Mouse (Mus musculus) CH12.LX (cell line): Measurements from ENCODE around the gene Notch1. TPM values are rescaled to one million over a fixed set of nuclear protein-coding genes. Genes with fewer than 3 reads are reported as not detected.

Source experiments
- DNase-seq: peaks from one replicate; pipeline ENCODE4 v3.0.0-alpha.2; 2013; ENCODE audit errors: extremely low read depth
- H3K27ac ChIP-seq: 2 replicates; pipeline ENCODE4 v1.5.1; 2012; ENCODE audit warnings: low read depth, mild to moderate bottlenecking, control low read depth, moderate library complexity; ENCODE audit not compliant: insufficient read depth
- H3K27me3 ChIP-seq: replicated peaks from 2 replicates; pipeline ENCODE3; 2012; ENCODE audit warnings: inconsistent platforms
- H3K36me3 ChIP-seq, 2 experiments: replicated peaks in 1 of 2; 2 replicates each; pipeline versions ENCODE3 to v1.6.1; 2012; ENCODE audit warnings: inconsistent platforms in 1 of 2, low read length in 1 of 2, mild to moderate bottlenecking in 1 of 2, mixed read lengths in 1 of 2, moderate library complexity in 1 of 2; ENCODE audit not compliant: control insufficient read depth in 1 of 2, insufficient read depth in 1 of 2
- H3K4me1 ChIP-seq, 2 experiments: 2 replicates each; pipeline ENCODE4 v1.6.1; 2012; ENCODE audit warnings: inconsistent platforms in 1 of 2, moderate library complexity in 1 of 2; ENCODE audit not compliant: insufficient read depth in 2 of 2, control insufficient read depth in 1 of 2
- H3K4me2 ChIP-seq: 2 replicates; pipeline ENCODE4 v1.6.1; 2012; ENCODE audit warnings: low read depth, mild to moderate bottlenecking, control low read depth; ENCODE audit not compliant: poor library complexity, insufficient read depth, severe bottlenecking
- H3K4me3 ChIP-seq, 3 experiments: fragments of 150-350 bp in 1 of 3; sonication (generic) in 1 of 3; replicated peaks in 1 of 3; 2 replicates each; pipeline versions ENCODE3 to v1.5.1; 2011 to 2012; ENCODE audit warnings: low read depth in 2 of 3, low read length in 2 of 3, mild to moderate bottlenecking in 2 of 3, moderate library complexity in 2 of 3, control low read depth in 1 of 3, improper control_type of control experiment in 1 of 3, inconsistent platforms in 1 of 3, mixed read lengths in 1 of 3; ENCODE audit not compliant: poor library complexity in 1 of 3
- H3K79me2 ChIP-seq: replicated peaks from 2 replicates; pipeline ENCODE4 v1.6.1; 2012; ENCODE audit warnings: mild to moderate bottlenecking, moderate library complexity; ENCODE audit not compliant: control insufficient read depth, poor library complexity, insufficient read depth, severe bottlenecking; ENCODE audit errors: extremely low read depth
- H3K9ac ChIP-seq: 2 replicates; pipeline ENCODE4 v1.6.1; 2012; ENCODE audit warnings: low read depth, mild to moderate bottlenecking, control low read depth, moderate library complexity; ENCODE audit not compliant: insufficient read depth
- H3K9me3 ChIP-seq: replicated peaks from 2 replicates; pipeline ENCODE3; 2012; ENCODE audit warnings: low read length, inconsistent platforms, mixed read lengths
- CHD1 ChIP-seq: IDR thresholded peaks from 2 replicates; pipeline ENCODE4 v1.6.1; 2012; ENCODE audit warnings: low read depth, low read length, improper control_type of control experiment, inconsistent platforms
- ELF1 ChIP-seq: IDR thresholded peaks from 2 replicates; pipeline ENCODE4 v1.6.1; 2014; ENCODE audit warnings: low read depth, mild to moderate bottlenecking, inconsistent platforms, low read length, improper control_type of control experiment
- EP300 ChIP-seq: IDR thresholded peaks from 2 replicates; pipeline ENCODE4 v1.6.1; 2011; ENCODE audit warnings: low read length, improper control_type of control experiment
- GABPA ChIP-seq: IDR thresholded peaks from 2 replicates; pipeline ENCODE4 v1.6.1; 2012; ENCODE audit warnings: low read depth, low read length, improper control_type of control experiment, inconsistent platforms; ENCODE audit not compliant: insufficient replicate concordance
- MAX ChIP-seq: IDR thresholded peaks from 2 replicates; pipeline ENCODE4 v1.6.1; 2011; ENCODE audit warnings: low read length, improper control_type of control experiment
- MAZ ChIP-seq: IDR thresholded peaks from 2 replicates; pipeline ENCODE4 v1.6.1; 2012; ENCODE audit warnings: low read depth, mild to moderate bottlenecking, inconsistent platforms, low read length, improper control_type of control experiment, moderate library complexity
- NELFE ChIP-seq: IDR thresholded peaks from 2 replicates; pipeline ENCODE4 v1.6.1; 2011; ENCODE audit warnings: low read depth, low read length, improper control_type of control experiment
- SMC3 ChIP-seq: IDR thresholded peaks from 2 replicates; pipeline ENCODE4 v1.6.1; 2011; ENCODE audit warnings: low read depth, low read length, improper control_type of control experiment
- UBTF ChIP-seq: IDR thresholded peaks from 2 replicates; pipeline ENCODE4 v1.6.1; 2012; ENCODE audit warnings: low read depth, mild to moderate bottlenecking, inconsistent platforms, low read length, improper control_type of control experiment, moderate library complexity
- USF2 ChIP-seq: conservative IDR thresholded peaks from 2 replicates; pipeline ENCODE4 v1.6.1; 2011; ENCODE audit warnings: low read depth, low read length, improper control_type of control experiment
- ZKSCAN1 ChIP-seq: IDR thresholded peaks from 2 replicates; pipeline ENCODE4 v1.6.1; 2012; ENCODE audit warnings: low read depth, inconsistent platforms, low read length, improper control_type of control experiment, borderline replicate concordance
- ZNF384 ChIP-seq: IDR thresholded peaks from 2 replicates; pipeline ENCODE4 v1.6.1; 2012; ENCODE audit warnings: low read depth, low read length, improper control_type of control experiment, inconsistent platforms
- dilution Hi-C: fragments of 300-500 bp; cut with MboI; formaldehyde crosslinking; loops from 2 replicates; pipeline ENCODE4 v1.14.3; 2020; ENCODE audit warnings: low sequenced_read_pairs; ENCODE audit not compliant: extremely low pct_unique_long_range_greater_than_20kb, extremely low pct_ligation_motif_present
- in situ Hi-C: fragments of 300-500 bp; cut with MboI; formaldehyde crosslinking; loops from 3 replicates; pipeline ENCODE4 v1.14.3; 2019; ENCODE audit warnings: low sequenced_read_pairs, low pct_ligation_motif_present, low pct_unique_long_range_greater_than_20kb, mixed read lengths
- polyA plus RNA-seq: library from polyadenylated mRNA; unstranded; fragments of >175 nt; gene quantifications from 2 replicates; pipeline ENCODE4 v1.2.1, GENCODE M21; 2012; ENCODE audit warnings: low read depth; ENCODE audit not compliant: insufficient read length
- total RNA-seq, 2 experiments: library from RNA; depleted of rRNA; stranded (reverse); fragments of 300-350 nt in 1 of 2; fragments of >200 nt in 1 of 2; gene quantifications; 2 replicates each; pipeline ENCODE4 v1.2.3; 2012 to 2014

Gene Notch1
- total and polyA plus RNA-seq, 3 experiments, result 0.98 to 13.1 (median 3.8) TPM

DNA sequence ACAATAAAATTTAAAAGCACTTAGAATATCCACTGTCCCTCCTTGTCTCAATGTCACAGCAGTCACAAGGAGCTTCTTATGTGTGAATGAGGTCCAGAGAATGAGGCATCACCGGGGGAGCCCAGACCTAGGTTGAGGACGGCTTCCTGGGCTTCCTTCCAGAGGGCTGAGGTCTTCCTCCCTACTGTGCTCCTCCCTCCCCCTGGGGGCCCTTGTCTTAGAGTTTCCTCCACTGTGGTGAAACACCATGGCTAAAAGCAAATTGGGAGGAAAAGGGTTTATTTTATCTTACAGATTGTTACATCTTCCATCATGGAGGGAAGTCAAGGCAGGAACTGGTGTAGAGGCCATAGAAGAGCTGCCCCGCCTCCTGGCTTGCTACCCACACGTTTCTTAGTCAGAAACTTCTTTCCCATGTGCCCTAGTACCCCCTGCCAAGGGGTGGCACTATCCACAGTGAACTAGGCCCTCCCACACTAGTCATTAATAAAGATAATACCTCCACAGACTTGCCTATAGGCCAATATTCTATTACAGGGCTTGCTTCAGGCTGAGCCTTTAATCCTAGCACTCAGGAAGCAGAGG lies 12.8 kb upstream of the Notch1 start:
- H3K27me3 ChIP-seq, result no peaks in the 10 kb centered on the region
- no peak overlapping the region for H3K9ac ChIP-seq
- TF ChIP-seq ZKSCAN1, result no peak
- TF ChIP-seq ZNF384, result no peak
- TF ChIP-seq MAX, result no peak
- no peak for TF ChIP-seq USF2
- no peak for TF ChIP-seq UBTF
- no peak for TF ChIP-seq SMC3
- no peak for TF ChIP-seq ELF1
- TF ChIP-seq GABPA, result no peak
- TF ChIP-seq MAZ, result no peak
- H3K27ac ChIP-seq, result no peak overlapping the region
- H3K36me3 ChIP-seq, result no peaks in the 10 kb centered on the region
- no peaks in the 10 kb centered on the region for H3K9me3 ChIP-seq
- H3K4me3 ChIP-seq, result no peak overlapping the region
- DNase-seq, result no peak
- in situ Hi-C loops, result no loop called here
- dilution Hi-C loops, result no loop called here
- no peaks in the 10 kb centered on the region for H3K79me2 ChIP-seq
- peaks cover 16 to 34% of the 10 kb centered on the region in 2 experiments for H3K4me1 ChIP-seq
- H3K4me2 ChIP-seq, result no peak overlapping the region

- Histone ChIP-seq H3K27ac (no peak overlapping the region), H3K4me3 (no peak overlapping the region), H3K9me3 (no peaks in the 10 kb centered on the region), H3K4me1 (peaks cover 11 to 34% of the 10 kb centered on the region in 2 experiments), H3K79me2 (no peaks in the 10 kb centered on the region)
- dilution Hi-C loops, result no loop called here
- TF ChIP-seq CHD1, result no peak
- TF ChIP-seq EP300, result no peak
- TF ChIP-seq NELFE, result no peak
- TF ChIP-seq, all 38 proteins: peak for 0
- no peak overlapping the region for H3K4me2 ChIP-seq
- no peak overlapping the region for H3K9ac ChIP-seq
- H3K36me3 ChIP-seq, result no peaks in the 10 kb centered on the region
- DNase-seq, result no peak
- in situ Hi-C loops, result no loop called here
- H3K27me3 ChIP-seq, result no peaks in the 10 kb centered on the region
Observed at GRCm38 (mm10) chr2:26526443-26527257, 10.2 kb upstream of the Notch1 start.
